Mouse (Mus musculus) megakaryocyte, embryonic 14.5 days (primary cell): ENCODE results near the gene Msmb.

Experiments used
- FLI1 ChIP-seq: IDR thresholded peaks from 2 replicates; pipeline ENCODE4 v1.6.1; 2012; ENCODE audit warnings: low read length, inconsistent platforms, mixed read lengths
- GATA1 ChIP-seq: IDR thresholded peaks from 3 replicates; pipeline ENCODE4 v1.6.1; 2012; ENCODE audit warnings: mixed read lengths, low read length, inconsistent platforms, borderline replicate concordance

GRCm38 (mm10) chr14:32150872-32151271, 9.0 kb downstream of the Msmb start:
- TF ChIP-seq FLI1 (no peak), GATA1 (no peak)
